Comparison of ENCODE assay signal across 8 mouse cellular contexts in the genomic region with DNA sequence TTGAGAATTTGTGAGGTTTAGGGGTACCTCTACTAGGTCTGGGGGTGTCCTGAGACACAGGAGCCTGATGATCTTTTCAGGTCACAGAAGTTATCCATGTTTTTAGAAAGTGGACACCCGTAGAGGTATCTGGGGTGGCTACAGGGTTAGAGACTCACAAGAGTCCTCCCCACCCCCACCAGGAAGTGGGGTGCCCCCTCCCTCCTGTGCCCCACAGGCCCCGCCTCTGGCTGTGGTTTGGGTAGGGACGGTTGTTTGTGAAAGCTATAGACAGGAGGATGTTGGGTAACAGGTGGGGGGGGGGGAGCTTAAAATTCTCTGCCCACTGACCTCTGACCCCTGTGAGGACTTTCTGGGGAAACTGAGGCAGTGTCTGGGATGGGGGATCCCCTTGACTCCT. TPM values are rescaled to one million over a fixed set of nuclear protein-coding genes. Genes with fewer than 3 reads are reported as not detected.
DNase-seq lines count a peak whose midpoint lies in the region; ATAC-seq lines count a peak whose summit lies in the region.

No protein-coding gene starts in this region.

- no peak overlapping the region for H3K27ac ChIP-seq in midbrain, embryonic 10.5 days (replicated peaks)
- no peak overlapping the region for H3K27ac ChIP-seq in midbrain, embryonic 11.5 days (ENCODE audit: low read depth, low read length)
- no peak overlapping the region for H3K27ac ChIP-seq in embryonic facial prominence, embryonic 10.5 days (replicated peaks)

- H3K9ac ChIP-seq in midbrain, embryonic 11.5 days (ENCODE audit: low read length) = no peak overlapping the region

- 0 out of 2 replicates have a peak overlapping the region, but pooled peaks have one; percentile 2 for H3K4me3 ChIP-seq in midbrain, embryonic 10.5 days
- no peak overlapping the region for H3K4me3 ChIP-seq in midbrain, embryonic 11.5 days (ENCODE audit: low read depth, low read length)
- H3K4me3 ChIP-seq in embryonic facial prominence, embryonic 10.5 days = no peak overlapping the region

- no peaks in the 10 kb centered on the region for H3K9me3 ChIP-seq in midbrain, embryonic 10.5 days (replicated peaks)
- no peaks in the 10 kb centered on the region for H3K9me3 ChIP-seq in midbrain, embryonic 11.5 days (ENCODE audit: control insufficient read depth, low read length)
- H3K9me3 ChIP-seq in embryonic facial prominence, embryonic 10.5 days = no peaks in the 10 kb centered on the region

- peaks cover 3% of the 10 kb centered on the region; the same call in 1 of the 2 replicates for H3K36me3 ChIP-seq in midbrain, embryonic 10.5 days
- H3K36me3 ChIP-seq in midbrain, embryonic 11.5 days (ENCODE audit: control insufficient read depth, insufficient read depth, low read length) = no peaks in the 10 kb centered on the region
- peaks cover 9% of the 10 kb centered on the region for H3K36me3 ChIP-seq in embryonic facial prominence, embryonic 10.5 days (replicated peaks)

- peaks cover 35% of the 10 kb centered on the region for H3K4me1 ChIP-seq in midbrain, embryonic 10.5 days
- peaks cover 6% of the 10 kb centered on the region; the same call in 1 of the 2 replicates for H3K4me1 ChIP-seq in midbrain, embryonic 11.5 days (ENCODE audit: control insufficient read depth, insufficient read depth, low read length)
- H3K4me1 ChIP-seq in embryonic facial prominence, embryonic 10.5 days = peaks cover 51% of the 10 kb centered on the region

- H3K27me3 ChIP-seq in midbrain, embryonic 10.5 days (ENCODE audit: low read depth, poor library complexity, severe bottlenecking) = peaks cover 85% of the 10 kb centered on the region
- H3K27me3 ChIP-seq in midbrain, embryonic 11.5 days (ENCODE audit: control insufficient read depth, insufficient read depth, low read length) = peaks cover 42% of the 10 kb centered on the region
- H3K27me3 ChIP-seq in embryonic facial prominence, embryonic 10.5 days (replicated peaks; ENCODE audit: low read depth, poor library complexity, severe bottlenecking) = peaks cover 77% of the 10 kb centered on the region

- no peak for ATAC-seq in midbrain, embryonic 11.5 days (ENCODE audit: low FRiP score)
- ATAC-seq in hematopoietic stem cell, adult 5-6 weeks (replicated peaks in 1 of 2; ENCODE audit: insufficient read depth in 1 of 2, low FRiP score in 2 of 2, low TSS enrichment in 1 of 2, low read depth in 1 of 2, poor library complexity in 2 of 2, severe bottlenecking in 2 of 2) = peak; percentile 20 to 40; a peak in 2 of 4 replicates
- ATAC-seq in megakaryocyte, adult 5-6 weeks (ENCODE audit: poor library complexity, severe bottlenecking) = peak; percentile 66

- H3K4me2 ChIP-seq in midbrain, embryonic 11.5 days = no peak overlapping the region

- 63% methylated on average over 3 of the region's 3 CpGs for WGBS in midbrain, embryonic 10.5 days
- 69% methylated on average over 3 of the region's 3 CpGs for WGBS in midbrain, embryonic 11.5 days
- 60% methylated on average over 3 of the region's 3 CpGs for WGBS in embryonic facial prominence, embryonic 10.5 days

- DNase-seq in midbrain, embryonic 10.5 days (ENCODE audit: low spot score) = no peak
- no peak for DNase-seq in midbrain, embryonic 11.5 days (ENCODE audit: low spot score, missing footprints)
- DNase-seq in thymus, postnatal 36 days = peak; percentile 96 to 98
- DNase-seq in testis, postnatal 14 days (ENCODE audit: low spot score) = no peak
- no peak for DNase-seq in kidney, postnatal 4 days
- DNase-seq in embryonic facial prominence, embryonic 10.5 days (ENCODE audit: low spot score) = no peak

RNA-seq across cellular contexts. Expression of a gene that starts 0.9 kb away (rescaled TPM):
- polyA plus RNA-seq in midbrain, embryonic 10.5 days (2016; fragmentation: Nextera tagmentation; extraction: Ambion mirVana) = 7.9 and 8.0 TPM in 2 replicates
- polyA plus RNA-seq in midbrain, embryonic 11.5 days (2014; fragmentation: Nextera tagmentation; extraction: Ambion mirVana) = 3.6 and 3.8 TPM in 2 replicates
- total RNA-seq in hematopoietic stem cell, adult 5-6 weeks (2017) = 80.9 and 114 TPM in 2 replicates
- 135 and 140 TPM in 2 replicates for total RNA-seq in megakaryocyte, adult 5-6 weeks (2015)
- 235 and 237 TPM in 2 replicates for total RNA-seq in megakaryocyte, adult 5-6 weeks (2017)
- 11.2 and 11.3 TPM in 2 replicates for polyA plus RNA-seq in embryonic facial prominence, embryonic 10.5 days (2016; fragmentation: Nextera tagmentation; extraction: Ambion mirVana)

RNA-seq across cellular contexts. Expression of a gene that starts 21.1 kb away (rescaled TPM):
- polyA plus RNA-seq in midbrain, embryonic 10.5 days (2016; fragmentation: Nextera tagmentation; extraction: Ambion mirVana) = 3.2 and 4.8 TPM in 2 replicates
- polyA plus RNA-seq in midbrain, embryonic 11.5 days (2014; fragmentation: Nextera tagmentation; extraction: Ambion mirVana) = 2.8 and 2.9 TPM in 2 replicates
- total RNA-seq in hematopoietic stem cell, adult 5-6 weeks (2017) = 11.5 and 15.9 TPM in 2 replicates
- 32.6 and 34.7 TPM in 2 replicates for total RNA-seq in megakaryocyte, adult 5-6 weeks (2015)
- total RNA-seq in megakaryocyte, adult 5-6 weeks (2017) = 33.6 and 37.4 TPM in 2 replicates
- 2.9 and 3.2 TPM in 2 replicates for polyA plus RNA-seq in embryonic facial prominence, embryonic 10.5 days (2016; fragmentation: Nextera tagmentation; extraction: Ambion mirVana)

RNA-seq across cellular contexts. Expression of a gene that starts 22.2 kb away (rescaled TPM):
- polyA plus RNA-seq in midbrain, embryonic 10.5 days (2016; fragmentation: Nextera tagmentation; extraction: Ambion mirVana) = 233 and 276 TPM in 2 replicates
- 200 and 225 TPM in 2 replicates for polyA plus RNA-seq in midbrain, embryonic 11.5 days (2014; fragmentation: Nextera tagmentation; extraction: Ambion mirVana)
- 85.5 and 101 TPM in 2 replicates for total RNA-seq in hematopoietic stem cell, adult 5-6 weeks (2017)
- total RNA-seq in megakaryocyte, adult 5-6 weeks (2015) = 70.2 and 70.7 TPM in 2 replicates
- 58.4 and 69.2 TPM in 2 replicates for total RNA-seq in megakaryocyte, adult 5-6 weeks (2017)
- 312 and 316 TPM in 2 replicates for polyA plus RNA-seq in embryonic facial prominence, embryonic 10.5 days (2016; fragmentation: Nextera tagmentation; extraction: Ambion mirVana)

RNA-seq across cellular contexts. Expression of a gene that starts 29.0 kb away (rescaled TPM):
- 198 and 199 TPM in 2 replicates for polyA plus RNA-seq in midbrain, embryonic 10.5 days (2016; fragmentation: Nextera tagmentation; extraction: Ambion mirVana)
- 158 and 160 TPM in 2 replicates for polyA plus RNA-seq in midbrain, embryonic 11.5 days (2014; fragmentation: Nextera tagmentation; extraction: Ambion mirVana)
- total RNA-seq in hematopoietic stem cell, adult 5-6 weeks (2017) = 62.2 and 103 TPM in 2 replicates
- 174 and 175 TPM in 2 replicates for total RNA-seq in megakaryocyte, adult 5-6 weeks (2015)
- total RNA-seq in megakaryocyte, adult 5-6 weeks (2017) = 286 and 299 TPM in 2 replicates
- 234 and 253 TPM in 2 replicates for polyA plus RNA-seq in embryonic facial prominence, embryonic 10.5 days (2016; fragmentation: Nextera tagmentation; extraction: Ambion mirVana)

RNA-seq across cellular contexts. Expression of a gene that starts 29.6 kb away (rescaled TPM):
- polyA plus RNA-seq in midbrain, embryonic 10.5 days (2016; fragmentation: Nextera tagmentation; extraction: Ambion mirVana) = 702 and 747 TPM in 2 replicates
- polyA plus RNA-seq in midbrain, embryonic 11.5 days (2014; fragmentation: Nextera tagmentation; extraction: Ambion mirVana) = 581 and 594 TPM in 2 replicates
- total RNA-seq in hematopoietic stem cell, adult 5-6 weeks (2017) = 306 and 388 TPM in 2 replicates
- total RNA-seq in megakaryocyte, adult 5-6 weeks (2015) = 259 and 303 TPM in 2 replicates
- 375 and 378 TPM in 2 replicates for total RNA-seq in megakaryocyte, adult 5-6 weeks (2017)
- polyA plus RNA-seq in embryonic facial prominence, embryonic 10.5 days (2016; fragmentation: Nextera tagmentation; extraction: Ambion mirVana) = 618 and 672 TPM in 2 replicates

Comparison
In these comparisons a context has a peak if more than half of its experiments do, and no peak if none do; other contexts are left out.
1. DNase-seq: peak in thymus, postnatal 36 days (2 of 2); none in midbrain, embryonic 10.5 days (single experiment), midbrain, embryonic 11.5 days (single experiment), testis, postnatal 14 days (single experiment), kidney, postnatal 4 days (0 of 2) and embryonic facial prominence, embryonic 10.5 days (single experiment).